Mouse (Mus musculus) heart, adult 9 months (tissue): ENCODE data around the gene Tnfaip8l1.

ENCODE experiments used
- DNase-seq, 2 experiments: peaks; one replicate each; pipeline ENCODE4 v3.0.0; 2022; ENCODE audit warnings: low spot score in 2 of 2

Tnfaip8l1 gene

GRCm38 (mm10) chr17:56182975-56183657 is 20.8 kb downstream of the Tnfaip8l1 start:
- no peak for DNase-seq

- peak; percentile 94 to 96 for DNase-seq
These were observed 21.4 kb downstream of the Tnfaip8l1 start, which contains the start of gene Mydgf for GRCm38 (mm10) chr17:56183658-56184103. Gene Mydgf (minus strand): TSS chr17:56183920.

GRCm38 (mm10) chr17:56185281-56186141 is 23.2 kb downstream of the Tnfaip8l1 start:
- DNase-seq, result peak; percentile 82 to 83

GRCm38 (mm10) chr17:56191266-56191665 is 29.0 kb downstream of the Tnfaip8l1 start:
- DNase-seq, result no peak

- DNase-seq, result no peak
These were observed 32.1 kb downstream of the Tnfaip8l1 start for GRCm38 (mm10) chr17:56194357-56194756.

- DNase-seq, result no peak
These were observed 32.5 kb downstream of the Tnfaip8l1 start for GRCm38 (mm10) chr17:56194765-56195164.

GRCm38 (mm10) chr17:56196860-56197259 is 34.6 kb downstream of the Tnfaip8l1 start:
- no peak for DNase-seq

GRCm38 (mm10) chr17:56200586-56200985 is 38.3 kb downstream of the Tnfaip8l1 start:
- DNase-seq, result no peak

GRCm38 (mm10) chr17:56201642-56202041 is 39.4 kb downstream of the Tnfaip8l1 start:
- no peak for DNase-seq

- DNase-seq, result no peak
These were observed 40.2 kb downstream of the Tnfaip8l1 start for GRCm38 (mm10) chr17:56202476-56202875.

GRCm38 (mm10) chr17:56203729-56204128 is 41.5 kb downstream of the Tnfaip8l1 start:
- DNase-seq, result no peak

GRCm38 (mm10) chr17:56206276-56206884 is 44.1 kb downstream of the Tnfaip8l1 start:
- DNase-seq, result no peak

- no peak for DNase-seq
These were observed 44.9 kb downstream of the Tnfaip8l1 start for GRCm38 (mm10) chr17:56206986-56207674.

- DNase-seq, result no peak
These were observed 45.8 kb downstream of the Tnfaip8l1 start for GRCm38 (mm10) chr17:56207963-56208530.

GRCm38 (mm10) chr17:56208821-56209220 is 46.5 kb downstream of the Tnfaip8l1 start:
- DNase-seq, result no peak

- DNase-seq, result peak; percentile 51 to 78
These were observed 48.8 kb downstream of the Tnfaip8l1 start for GRCm38 (mm10) chr17:56211090-56211489.

GRCm38 (mm10) chr17:56212676-56213075 is 50.4 kb downstream of the Tnfaip8l1 start:
- no peak for DNase-seq

GRCm38 (mm10) chr17:56214229-56214628 is 52.0 kb downstream of the Tnfaip8l1 start:
- no peak for DNase-seq

GRCm38 (mm10) chr17:56217670-56218069 is 55.4 kb downstream of the Tnfaip8l1 start:
- no peak for DNase-seq

- DNase-seq, result peak; percentile 95 to 98
These were observed 56.3 kb downstream of the Tnfaip8l1 start, which contains the start of gene Dpp9 for GRCm38 (mm10) chr17:56218377-56219191. Gene Dpp9 (minus strand): TSS chr17:56218905.
